Mouse (Mus musculus) gastrocnemius, postnatal 14 days (tissue): ENCODE results near the gene Atp2c2. TPM values are rescaled to one million over a fixed set of nuclear protein-coding genes. Genes with fewer than 3 reads are reported as not detected.
A peak's percentile ranks its signal among the peaks of the same experiment; 100 is the strongest.

Experiments
- DNase-seq: peaks from one replicate; pipeline ENCODE4 v3.0.0; 2021; ENCODE audit warnings: mixed read lengths
- intact Hi-C: fragments of 180-260 bp; cut with DNase I; formaldehyde crosslinking; loops from one replicate; pipeline ENCODE4 v1.15.1; 2025; ENCODE audit warnings: low total_unique reads
- long read RNA-seq, 2 experiments: library from polyadenylated mRNA; stranded (forward); transcript quantifications; one replicate each; pipeline ENCODE4 v2.0.0; 2021
- total RNA-seq, 2 experiments: library from RNA; stranded (reverse); gene quantifications; 2 replicates each; pipeline ENCODE4 v1.2.3; 2021

Atp2c2 gene
- total RNA-seq, result under 1 TPM in 1 of 2 experiments, not detected in 1; 0.12 TPM
- long read RNA-seq, experiment 1, result 0 reads
- long read RNA-seq, experiment 2, result 0 reads

GRCm38 (mm10) chr8:119699549-119700134 is at the start of gene Atp2c2:
Gene Atp2c2, plus strand, starts transcription at chr8:119700009.
- intact Hi-C loops, result loop anchor here (5.0 kb wide), 1 partner anchor 48 kb away; no protein-coding TSS in a partner anchor
- DNase-seq, result no peak

GRCm38 (mm10) chr8:119651324-119651723 is 48.5 kb upstream of the Atp2c2 start:
- intact Hi-C loops, result no loop called here
- peak; percentile 41 for DNase-seq

GRCm38 (mm10) chr8:119656709-119657464 is 42.9 kb upstream of the Atp2c2 start:
- peak; percentile 39 for DNase-seq
- intact Hi-C loops, result no loop called here

- intact Hi-C loops, result no loop called here
- DNase-seq, result peak; percentile 86
These were observed 38.7 kb upstream of the Atp2c2 start for GRCm38 (mm10) chr8:119661081-119661480.

GRCm38 (mm10) chr8:119661892-119662291 is 37.9 kb upstream of the Atp2c2 start:
- no peak for DNase-seq
- intact Hi-C loops, result no loop called here

- DNase-seq, result no peak
- intact Hi-C loops, result no loop called here
These were observed 36.4 kb upstream of the Atp2c2 start for GRCm38 (mm10) chr8:119663440-119663839.

GRCm38 (mm10) chr8:119665270-119665669 is 34.5 kb upstream of the Atp2c2 start:
- peak; percentile 71 for DNase-seq
- intact Hi-C loops, result no loop called here

- peak; percentile 73 for DNase-seq
- intact Hi-C loops, result no loop called here
These were observed 33.4 kb upstream of the Atp2c2 start, which contains the start of gene Wfdc1 for GRCm38 (mm10) chr8:119666219-119666951. Gene Wfdc1, plus strand, starts transcription at chr8:119666365.

- DNase-seq, result no peak
- intact Hi-C loops, result no loop called here
These were observed 31.4 kb upstream of the Atp2c2 start for GRCm38 (mm10) chr8:119668447-119668846.

GRCm38 (mm10) chr8:119669284-119669683 is 30.5 kb upstream of the Atp2c2 start:
- no peak for DNase-seq
- intact Hi-C loops, result no loop called here

- intact Hi-C loops, result loop anchor here (10.0 kb wide), 2 partner anchors 66 to 226 kb away; partner anchors contain the start of genes Necab2 and Taf1c
- DNase-seq, result peak; percentile 66
These were observed 29.3 kb upstream of the Atp2c2 start for GRCm38 (mm10) chr8:119670419-119671091.

GRCm38 (mm10) chr8:119673976-119674555 is 25.7 kb upstream of the Atp2c2 start:
- no peak for DNase-seq
- intact Hi-C loops, result loop anchor here (10.0 kb wide), 2 partner anchors 69 to 229 kb away; partner anchors contain the start of genes Necab2 and Taf1c

GRCm38 (mm10) chr8:119675457-119675856 is 24.4 kb upstream of the Atp2c2 start:
- intact Hi-C loops, result loop anchor here (10.0 kb wide), 2 partner anchors 71 to 231 kb away; partner anchors contain the start of genes Necab2 and Taf1c
- no peak for DNase-seq

GRCm38 (mm10) chr8:119676389-119676788 is 23.4 kb upstream of the Atp2c2 start:
- intact Hi-C loops, result loop anchor here (10.0 kb wide), 2 partner anchors 72 to 232 kb away; partner anchors contain the start of genes Necab2 and Taf1c
- peak; percentile 88 for DNase-seq

GRCm38 (mm10) chr8:119678138-119678843 is 21.5 kb upstream of the Atp2c2 start:
- no peak for DNase-seq
- intact Hi-C loops, result loop anchor here (10.0 kb wide), 2 partner anchors 73 to 233 kb away; partner anchors contain the start of genes Necab2 and Taf1c

GRCm38 (mm10) chr8:119679184-119679583 is 20.6 kb upstream of the Atp2c2 start:
- intact Hi-C loops, result loop anchor here (10.0 kb wide), 2 partner anchors 74 to 234 kb away; partner anchors contain the start of genes Necab2 and Taf1c
- no peak for DNase-seq

GRCm38 (mm10) chr8:119690602-119691001 is 9.2 kb upstream of the Atp2c2 start:
- no peak for DNase-seq
- intact Hi-C loops, result no loop called here

- intact Hi-C loops, result no loop called here
- no peak for DNase-seq
These were observed 7.8 kb upstream of the Atp2c2 start for GRCm38 (mm10) chr8:119691989-119692388.
